Mouse (Mus musculus): ENCODE results near the gene Olfr1029. TPM values are rescaled to one million over a fixed set of nuclear protein-coding genes. Genes with fewer than 3 reads are reported as not detected.

The Olfr1029 gene
- not detected for total RNA-seq (2023)

DNA sequence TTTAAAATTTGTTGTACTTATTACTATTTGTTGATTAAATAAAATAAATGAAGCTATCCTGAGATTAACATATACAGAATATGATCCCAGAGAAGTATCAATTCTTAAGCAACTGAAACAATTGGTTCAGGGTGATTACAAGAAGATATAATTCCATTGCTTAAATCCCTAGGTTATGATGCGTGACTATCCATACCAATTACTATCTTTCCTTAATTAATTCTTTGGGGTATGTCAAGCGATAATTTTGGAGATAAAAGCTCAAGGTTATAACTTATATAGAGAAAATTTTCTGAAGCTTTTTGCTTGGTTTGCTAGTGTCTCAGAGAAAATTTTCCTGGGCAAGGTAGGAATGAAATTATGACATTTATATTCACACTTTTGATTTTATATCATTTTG, at the start of gene Olfr1029:
Olfr1029 (plus strand) TSS at position 301 of the 400 bp plus-strand sequence.

DNA sequence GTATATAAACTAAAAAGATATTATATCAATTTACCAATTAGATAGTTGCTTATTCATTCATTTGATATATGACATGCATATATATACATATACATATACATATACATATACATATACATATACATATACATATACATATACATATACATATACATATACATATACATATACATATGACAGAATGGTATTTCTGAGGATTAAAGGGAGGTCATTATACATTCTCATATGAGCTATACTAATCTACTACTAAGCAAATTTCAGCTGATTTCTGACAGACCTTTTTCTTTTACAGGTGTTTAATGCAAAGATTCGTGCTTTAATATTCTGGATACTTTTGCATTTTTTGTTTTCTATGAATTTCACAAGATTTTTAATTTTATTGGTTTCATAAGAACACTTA, 23.6 kb upstream of the Olfr1029 start, which contains the start of gene Olfr1028:
Olfr1028 (plus strand) TSS at position 301 of the 400 bp plus-strand sequence.

DNA sequence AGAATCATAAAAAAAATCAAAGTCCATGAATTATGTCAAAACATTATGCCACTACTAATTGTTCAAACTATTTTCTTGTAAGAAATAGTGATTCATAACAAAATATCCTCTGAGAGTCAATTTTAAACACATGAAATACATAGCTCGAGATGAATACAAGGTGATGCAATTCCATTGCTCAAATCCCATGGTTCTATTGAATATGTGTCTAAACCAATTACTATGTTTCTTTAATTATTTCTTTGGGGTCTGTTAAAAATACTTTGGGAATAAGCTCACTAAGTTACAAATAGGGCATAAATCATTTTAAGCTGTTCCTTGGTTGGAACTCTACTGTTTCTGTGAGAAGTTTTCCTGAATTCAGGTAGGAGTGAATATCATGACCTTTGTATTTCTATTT, 5.3 kb downstream of the Olfr1029 start, which contains the start of gene Olfr1030:
Olfr1030 (plus strand) TSS at position 301 of the 400 bp plus-strand sequence.

DNA sequence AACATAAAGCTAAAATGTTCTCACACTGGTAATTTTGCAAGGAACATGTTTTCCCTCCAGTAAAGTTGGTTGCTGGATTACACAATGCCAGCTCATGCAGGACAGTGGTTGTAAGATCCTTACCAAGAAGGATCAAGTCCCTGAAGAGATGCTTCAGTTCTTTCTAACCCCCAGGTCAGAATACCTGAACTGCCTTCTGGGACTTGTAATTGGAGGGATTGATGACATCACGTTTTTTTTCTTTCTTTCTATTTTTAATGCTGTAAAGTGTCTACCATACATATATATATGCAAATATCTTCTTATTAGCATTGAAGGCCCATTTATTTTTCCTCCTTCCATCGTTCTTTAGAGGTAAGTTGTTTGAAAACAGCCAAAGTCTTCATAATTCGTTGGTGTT, 16.3 kb downstream of the Olfr1029 start, which contains the start of gene Olfr1031:
Olfr1031 (plus strand) TSS at position 301 of the 400 bp plus-strand sequence.

DNA sequence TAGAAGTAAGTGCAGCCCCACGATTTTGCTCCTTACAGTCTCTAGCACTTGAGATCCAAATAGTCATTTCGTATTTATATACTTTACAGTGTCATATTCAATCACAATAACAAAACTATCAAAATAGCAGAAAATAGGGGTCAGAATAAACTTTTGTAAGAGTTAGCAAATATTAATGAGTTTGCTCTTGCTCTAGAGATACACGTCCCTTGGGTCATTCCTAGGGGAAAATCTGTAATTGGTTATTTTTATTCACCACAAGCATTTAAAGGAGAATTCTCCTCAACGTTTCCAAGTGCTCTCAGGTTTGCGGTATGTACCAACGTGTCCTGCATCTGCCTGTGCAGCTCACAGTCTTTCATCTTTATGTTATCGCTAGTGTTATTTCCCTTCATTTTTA, 31.5 kb downstream of the Olfr1029 start, which contains the start of gene Olfr1032:
Olfr1032 (plus strand) TSS at position 301 of the 400 bp plus-strand sequence.

DNA sequence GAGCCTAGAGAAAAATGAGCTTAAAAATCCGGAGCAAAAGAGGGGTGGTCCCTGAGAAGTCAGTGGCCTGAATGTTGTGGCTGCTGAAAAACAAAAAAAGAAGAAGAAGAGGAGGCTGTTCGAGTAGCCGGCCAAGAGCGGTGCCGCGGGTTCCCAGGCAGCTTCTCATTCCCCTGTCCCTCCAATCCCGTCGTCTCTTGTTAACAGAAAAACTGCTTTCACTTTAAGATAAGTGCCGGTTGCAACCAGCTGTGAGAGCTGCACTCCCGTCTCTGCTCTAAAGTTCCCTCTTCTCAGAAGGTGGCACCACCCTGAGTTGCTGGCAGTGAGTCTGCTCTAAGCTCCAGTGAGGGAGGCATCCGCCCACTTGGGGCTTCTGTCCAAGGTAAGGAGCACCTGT, 46.7 kb downstream of the Olfr1029 start, which contains the start of gene Olfr1033:
Olfr1033 (plus strand) TSS at position 228 of the 400 bp plus-strand sequence.

Other genes with a start within 250 kb of the Olfr1029 start
- not detected for gene Olfr1012, start 211.1 kb upstream of the Olfr1029 start, total RNA-seq (2023)
- gene Olfr1013, start 206.8 kb upstream of the Olfr1029 start, total RNA-seq (2023) = not detected
- gene Olfr1014, start 201.2 kb upstream of the Olfr1029 start, total RNA-seq (2023) = not detected
- gene Olfr1015, start 191.9 kb upstream of the Olfr1029 start, total RNA-seq (2023) = not detected
- gene Olfr1016, start 171.4 kb upstream of the Olfr1029 start, total RNA-seq (2023) = not detected
- gene Olfr1018, start 155.4 kb upstream of the Olfr1029 start, total RNA-seq (2023) = not detected
- gene Olfr1019, start 128.4 kb upstream of the Olfr1029 start, total RNA-seq (2023) = not detected
- gene Olfr1020, start 126.9 kb upstream of the Olfr1029 start, total RNA-seq (2023) = not detected
- not detected for gene Olfr1022, start 105.3 kb upstream of the Olfr1029 start, total RNA-seq (2023)
- gene Olfr1023, start 88.3 kb upstream of the Olfr1029 start, total RNA-seq (2023) = not detected
- not detected for gene Olfr1024, start 68.8 kb upstream of the Olfr1029 start, total RNA-seq (2023)
- gene Olfr1025-ps1, start 58.7 kb upstream of the Olfr1029 start, total RNA-seq (2023) = not detected
- not detected for gene Olfr1026, start 52.3 kb upstream of the Olfr1029 start, total RNA-seq (2023)
- gene Olfr1028, start 23.5 kb upstream of the Olfr1029 start, total RNA-seq (2023) = not detected
- not detected for gene Olfr1030, start 5.4 kb downstream of the Olfr1029 start, total RNA-seq (2023)
- gene Olfr1031, start 16.4 kb downstream of the Olfr1029 start, total RNA-seq (2023) = not detected
- not detected for gene Olfr1032, start 31.6 kb downstream of the Olfr1029 start, total RNA-seq (2023)
- not detected for gene Olfr1033, start 46.7 kb downstream of the Olfr1029 start, total RNA-seq (2023)
- not detected for gene Olfr1034, start 72.0 kb downstream of the Olfr1029 start, total RNA-seq (2023)
- gene Olfr1036, start 100.1 kb downstream of the Olfr1029 start, total RNA-seq (2023) = not detected
- not detected for gene Olfr1037, start 113.5 kb downstream of the Olfr1029 start, total RNA-seq (2023)
- gene Olfr1039, start 162.0 kb downstream of the Olfr1029 start, total RNA-seq (2023) = not detected
- gene Olfr1040, start 172.8 kb downstream of the Olfr1029 start, total RNA-seq (2023) = not detected
- gene Olfr1042, start 187.9 kb downstream of the Olfr1029 start, total RNA-seq (2023) = not detected
- not detected for gene Olfr1043, start 193.6 kb downstream of the Olfr1029 start, total RNA-seq (2023)
- gene Olfr1044, start 203.9 kb downstream of the Olfr1029 start, total RNA-seq (2023) = not detected
- not detected for gene Olfr52, start 211.8 kb downstream of the Olfr1029 start, total RNA-seq (2023)
- gene Olfr1045, start 229.1 kb downstream of the Olfr1029 start, total RNA-seq (2023) = not detected
- gene Olfr1046, start 245.4 kb downstream of the Olfr1029 start, total RNA-seq (2023) = not detected